Mouse (Mus musculus) layer of hippocampus, adult 8-10 months (tissue): Measurements from ENCODE around the gene Phlpp2. TPM values are rescaled to one million over a fixed set of nuclear protein-coding genes. Genes with fewer than 3 reads are reported as not detected.

Experiments
- DNase-seq, 2 experiments: peaks; one replicate each; pipeline ENCODE4 v3.0.0; 2022; ENCODE audit warnings: low spot score in 2 of 2
- total RNA-seq, 4 experiments: library from RNA; stranded (reverse); gene quantifications; 2 replicates each; pipeline ENCODE4 v1.2.4; 2022

Phlpp2 gene
- total RNA-seq, 4 experiments from 2014 or later = 24.8 to 36.5 (median 31.8) TPM

DNA sequence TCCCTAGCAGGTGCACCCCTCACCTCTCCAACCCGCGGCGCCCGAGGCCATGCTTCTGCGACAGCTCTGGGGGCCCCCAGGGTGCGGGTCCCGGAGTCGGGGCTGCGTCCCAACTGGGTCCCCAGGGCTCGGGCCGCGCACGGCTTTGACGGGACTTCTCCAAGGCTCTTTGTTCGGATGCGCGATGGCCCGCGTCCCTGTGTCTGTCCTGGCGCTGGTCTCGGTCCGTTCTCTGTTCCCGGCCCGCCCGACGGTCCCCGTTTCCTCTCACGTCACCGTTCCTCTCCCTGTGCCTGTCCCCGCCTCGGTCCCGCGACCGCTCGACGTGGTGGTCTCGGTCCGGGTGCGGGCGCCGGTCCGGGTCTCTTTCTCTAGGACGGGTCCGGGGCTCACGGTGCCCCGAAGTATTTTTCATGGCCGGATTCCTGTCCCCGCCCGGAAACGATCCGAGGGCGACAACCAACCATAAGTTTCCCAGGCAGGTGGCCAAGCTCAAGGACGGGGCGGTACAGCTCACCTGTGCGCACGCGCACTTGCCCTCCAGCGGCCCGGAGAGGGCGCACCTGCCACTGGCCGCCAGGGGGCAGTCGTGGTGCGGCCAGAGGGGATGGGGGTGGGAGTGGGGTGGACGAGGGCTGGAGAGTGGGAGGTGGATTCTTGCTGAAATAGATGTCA is 93.5 kb downstream of the Phlpp2 start, which contains the start of gene Marveld3:
TSS of gene Marveld3 (minus strand) at position 511 of the 675 bp plus-strand sequence.
- DNase-seq = no peak

DNA sequence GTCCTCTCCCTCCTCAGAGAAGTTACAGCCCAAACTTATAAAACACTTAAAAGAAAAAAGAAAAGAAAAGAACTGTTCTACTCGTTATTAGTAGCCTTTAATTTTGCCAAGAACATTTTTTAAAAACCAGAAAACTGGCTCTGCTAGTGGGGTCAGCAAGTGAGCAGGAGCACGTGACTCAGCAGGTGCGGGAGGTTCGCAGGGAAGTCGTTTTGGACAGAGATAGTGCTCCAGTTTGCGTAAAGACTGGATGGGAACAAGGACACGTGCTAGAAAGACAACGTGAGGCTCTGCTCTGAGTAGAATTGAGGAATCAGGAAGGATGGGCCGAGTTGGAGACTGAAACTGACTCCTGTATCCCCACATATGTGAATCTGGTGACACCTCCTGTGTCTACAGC is 94.6 kb downstream of the Phlpp2 start:
- no peak for DNase-seq

DNA sequence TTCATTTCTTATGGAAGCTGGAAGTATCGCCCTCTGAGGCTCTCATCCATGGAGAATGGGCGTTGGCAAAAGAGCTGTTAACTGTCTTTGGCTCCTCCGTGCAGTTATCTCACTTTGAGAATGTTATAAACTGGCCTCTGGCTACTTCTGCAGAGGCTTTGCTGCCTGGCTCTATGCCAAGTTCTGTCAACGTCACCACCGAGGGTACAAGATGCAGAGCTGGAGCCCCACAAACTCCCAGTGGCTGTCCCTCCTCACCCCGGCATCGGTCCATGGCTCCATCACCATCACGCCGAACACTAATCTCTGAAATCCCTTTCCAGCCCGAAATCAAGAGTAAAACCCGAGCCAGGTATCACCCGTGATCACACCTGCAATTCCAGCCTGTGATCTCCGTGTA is 95.1 kb downstream of the Phlpp2 start:
- no peak for DNase-seq

DNA sequence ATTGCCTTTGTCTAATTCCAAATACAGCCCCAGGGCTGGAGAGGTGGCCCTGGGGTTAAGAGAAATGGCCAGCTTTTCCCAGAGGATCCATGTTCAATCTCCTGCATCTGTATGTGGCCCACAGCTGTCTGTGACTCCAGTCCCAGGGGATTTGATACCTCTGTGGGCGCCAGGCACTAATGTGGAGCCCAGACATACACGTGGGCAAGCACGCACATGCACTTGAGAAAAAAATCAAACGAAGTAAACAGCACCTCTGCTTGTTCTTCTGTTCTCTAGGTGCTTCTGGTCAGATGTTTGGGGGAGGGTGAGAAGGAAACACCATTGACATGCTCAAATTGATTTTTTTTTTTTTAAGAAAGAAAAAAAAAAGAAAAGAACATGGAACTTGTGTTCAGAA is 95.8 kb downstream of the Phlpp2 start:
- no peak for DNase-seq

DNA sequence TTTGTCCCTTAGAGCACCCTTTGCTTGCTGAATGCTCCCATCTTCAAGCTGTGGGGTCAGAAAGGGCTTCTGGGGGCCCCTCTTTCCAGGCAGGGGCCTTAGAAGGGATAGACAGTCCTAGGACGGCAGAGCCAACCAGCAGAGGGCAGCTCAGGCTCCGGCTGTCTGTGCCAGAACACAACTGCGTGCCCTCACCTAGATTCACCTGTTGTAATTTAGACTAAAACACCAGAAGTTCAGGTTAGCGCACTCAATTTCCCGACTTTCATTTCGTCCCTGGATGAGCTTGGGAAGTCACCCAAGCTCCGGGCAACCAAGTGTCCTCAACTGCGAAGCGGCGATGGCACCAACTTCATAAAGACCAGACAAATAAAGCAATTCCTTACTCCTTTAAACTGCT is 100.5 kb downstream of the Phlpp2 start:
- DNase-seq = no peak

DNA sequence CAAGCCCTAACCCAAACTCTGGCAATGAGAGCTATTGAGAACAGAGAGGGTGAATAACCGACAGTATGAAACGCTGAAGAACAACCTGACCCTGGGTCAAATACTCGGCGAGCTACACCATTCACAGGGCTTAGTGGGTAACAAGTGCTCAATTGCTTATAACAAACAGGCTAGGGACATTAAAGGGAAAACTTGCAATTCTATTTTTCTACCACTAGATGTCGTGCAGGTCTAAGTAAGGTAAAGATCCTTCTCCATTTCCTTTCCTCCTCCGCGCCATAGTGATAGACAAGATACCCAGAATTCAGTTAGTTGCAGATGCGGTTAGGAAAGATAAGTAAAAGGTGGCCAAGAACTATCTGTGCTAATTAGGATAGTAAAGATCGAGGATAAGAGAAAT is 102.0 kb downstream of the Phlpp2 start:
- no peak for DNase-seq

DNA sequence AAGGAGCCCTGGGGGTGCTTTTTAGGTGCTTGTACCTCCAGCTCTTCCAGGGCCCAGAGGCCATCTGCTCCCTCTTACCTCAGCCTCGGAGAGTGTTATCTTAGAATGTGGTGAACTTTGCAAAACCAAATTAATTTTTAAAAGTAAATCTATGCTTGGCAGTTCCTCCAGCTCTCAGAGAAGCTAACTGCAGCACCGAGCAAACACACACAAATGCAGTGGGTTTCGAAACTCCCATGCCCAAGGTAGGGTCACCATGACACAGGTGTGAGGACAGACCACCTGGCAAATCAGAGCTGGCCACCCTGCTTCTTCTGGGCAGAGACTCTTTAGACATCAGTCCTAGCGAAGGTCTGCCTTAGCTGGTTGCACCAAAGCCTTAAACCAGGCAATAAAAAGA is 104.6 kb downstream of the Phlpp2 start:
- no peak for DNase-seq

DNA sequence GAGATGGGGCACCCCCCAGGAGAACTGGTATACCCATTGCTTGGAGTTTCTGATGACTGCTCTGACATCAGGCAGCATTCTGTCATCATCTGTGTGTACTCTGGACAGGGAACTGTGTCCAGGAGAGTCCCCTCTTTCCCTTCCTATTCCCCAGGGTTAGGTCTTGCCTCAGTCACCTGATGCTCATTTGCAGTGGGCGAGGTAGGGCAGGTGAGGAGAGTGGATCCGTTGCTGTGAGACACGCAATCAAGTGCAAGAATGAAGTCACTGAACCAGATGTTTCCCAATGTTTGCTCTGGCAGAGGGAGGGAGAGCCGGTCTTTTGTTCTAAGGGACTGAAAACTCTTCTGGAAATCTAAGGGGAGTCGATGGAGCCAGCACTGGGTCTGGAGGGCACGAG is 111.0 kb downstream of the Phlpp2 start:
- DNase-seq = no peak

DNA sequence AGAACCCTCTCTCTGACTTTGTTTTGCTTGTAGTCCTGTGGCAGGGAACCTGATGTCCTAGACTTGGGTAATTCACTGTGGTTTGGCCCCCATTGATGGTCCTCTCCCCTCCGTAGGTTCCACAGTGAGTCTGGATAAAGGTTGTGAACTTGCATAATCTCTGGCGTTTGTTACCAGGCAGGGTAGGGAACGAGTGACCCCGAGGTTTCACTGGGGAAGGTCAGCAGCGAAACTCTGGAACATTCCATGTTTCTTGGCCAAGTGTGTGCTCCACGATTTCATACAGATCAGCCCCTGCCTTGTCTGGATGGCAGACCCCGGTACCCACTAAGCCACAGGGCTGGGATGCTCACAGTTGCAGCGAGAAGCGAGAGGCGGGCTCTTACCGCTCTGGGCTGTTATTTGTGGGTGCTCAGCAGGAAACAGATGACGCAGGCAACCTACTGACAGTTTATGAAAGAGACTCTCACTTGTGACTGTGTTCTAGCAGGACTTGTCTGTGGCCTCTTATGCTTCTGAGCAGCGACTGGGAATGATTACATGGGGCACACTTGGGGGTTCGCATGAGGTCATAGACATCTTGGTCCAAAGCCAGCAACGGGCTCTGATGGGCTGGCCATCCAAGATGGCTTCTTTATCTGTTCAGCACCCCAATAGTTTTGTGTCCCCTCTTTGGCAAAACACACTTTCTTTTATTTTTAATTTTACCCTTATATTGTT is 114.2 kb downstream of the Phlpp2 start:
- DNase-seq = no peak

DNA sequence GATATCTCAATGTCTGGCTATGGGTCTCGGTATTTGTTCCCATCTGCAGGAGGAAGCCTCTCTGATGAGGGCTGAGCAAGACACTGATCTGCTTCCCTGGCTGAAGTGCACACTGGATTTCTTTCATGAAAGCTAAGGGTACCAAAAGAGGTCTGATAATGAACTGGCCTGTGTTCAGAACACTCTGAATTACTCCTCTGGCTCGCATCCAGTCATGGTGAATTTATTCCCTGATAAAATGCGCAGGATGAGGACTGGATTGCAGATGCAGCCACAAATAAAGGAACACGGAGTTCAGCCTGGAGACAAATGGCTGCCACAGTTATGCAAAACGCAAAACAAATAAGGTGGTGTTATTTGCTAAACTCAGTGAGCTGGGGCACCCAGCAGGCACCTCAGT is 115.6 kb downstream of the Phlpp2 start:
- peak in 1 of 2 experiments; percentile 38 for DNase-seq

DNA sequence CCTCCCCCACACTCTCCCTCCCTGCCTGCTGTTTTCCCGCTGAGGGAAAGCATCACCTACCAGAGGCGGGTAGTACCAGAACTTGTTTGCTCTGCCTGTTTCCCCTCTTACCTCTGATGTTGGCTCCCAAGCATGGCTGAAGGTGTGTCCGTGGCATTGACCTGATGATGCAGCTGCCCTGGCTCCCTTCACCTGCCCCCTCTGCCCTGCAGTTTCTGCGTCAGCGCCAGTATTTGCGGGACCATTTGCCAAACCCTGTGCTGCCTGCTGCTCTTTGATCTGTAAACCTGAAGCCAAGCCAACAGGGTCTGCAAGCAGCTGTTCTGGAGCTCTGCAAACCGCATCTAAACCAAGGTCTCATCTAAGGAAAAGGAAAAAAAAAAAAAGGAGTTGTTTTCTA is 118.0 kb downstream of the Phlpp2 start:
- DNase-seq = no peak

DNA sequence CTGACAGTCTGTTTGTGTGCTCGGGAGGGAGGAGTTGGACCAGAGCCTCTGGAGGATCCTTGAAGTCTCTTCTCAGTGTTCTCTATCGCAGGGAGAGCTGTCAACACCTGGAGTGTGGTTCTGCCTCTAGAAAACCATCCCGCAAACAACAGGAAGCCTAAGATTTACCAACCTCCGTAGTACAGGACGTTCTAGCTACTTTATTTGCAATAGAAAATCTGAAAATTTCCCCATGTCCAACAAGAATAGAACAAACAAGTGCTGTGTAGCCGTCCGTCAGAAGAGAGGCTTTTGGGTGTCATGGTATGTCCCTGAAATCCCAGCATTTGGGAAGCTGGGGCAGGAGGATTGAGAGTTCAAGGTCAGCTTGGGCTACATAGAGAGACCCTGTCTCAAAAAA is 119.4 kb downstream of the Phlpp2 start:
- no peak for DNase-seq

DNA sequence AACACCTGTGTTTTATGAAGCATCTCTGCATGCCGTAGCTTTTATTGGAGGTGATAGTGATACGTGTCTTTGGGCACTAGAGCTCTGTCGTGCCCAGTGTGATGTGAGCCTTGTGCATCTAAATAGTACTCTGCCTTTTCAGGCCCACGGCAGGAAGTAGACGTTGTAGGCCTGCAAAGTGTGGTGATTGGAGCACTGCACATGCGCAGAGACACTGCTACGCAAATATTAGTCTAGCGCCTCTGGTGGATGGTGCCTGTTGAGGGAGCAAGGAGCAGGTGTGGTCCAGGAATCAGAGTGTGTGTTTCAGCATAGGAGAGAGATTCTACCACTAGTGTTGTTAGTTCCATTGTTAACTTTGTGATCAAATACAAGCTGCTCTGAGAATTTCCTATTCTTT is 120.8 kb downstream of the Phlpp2 start:
- no peak for DNase-seq

DNA sequence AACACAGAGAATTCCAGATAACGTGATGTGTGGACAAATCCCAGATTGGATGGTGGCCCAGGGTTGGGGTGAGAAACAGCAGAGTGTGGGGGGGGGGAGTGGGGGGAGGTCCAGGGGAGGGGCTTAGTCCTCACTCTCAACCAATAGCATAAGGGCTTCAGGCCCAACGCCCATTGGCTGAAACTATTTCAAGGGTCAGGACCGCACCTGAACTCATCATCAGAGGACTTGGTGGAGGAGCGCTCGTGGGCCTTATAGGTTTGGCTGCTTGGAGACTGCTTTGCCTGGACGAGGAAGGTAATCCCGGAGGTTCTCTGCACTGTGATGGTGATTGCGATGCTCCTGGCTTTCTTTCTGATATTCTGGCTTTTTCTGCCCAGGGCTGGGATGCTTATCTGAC is 121.9 kb downstream of the Phlpp2 start, which contains the start of gene Tat:
TSS of gene Tat (plus strand) at position 214 of the 400 bp plus-strand sequence.
- no peak for DNase-seq

DNA sequence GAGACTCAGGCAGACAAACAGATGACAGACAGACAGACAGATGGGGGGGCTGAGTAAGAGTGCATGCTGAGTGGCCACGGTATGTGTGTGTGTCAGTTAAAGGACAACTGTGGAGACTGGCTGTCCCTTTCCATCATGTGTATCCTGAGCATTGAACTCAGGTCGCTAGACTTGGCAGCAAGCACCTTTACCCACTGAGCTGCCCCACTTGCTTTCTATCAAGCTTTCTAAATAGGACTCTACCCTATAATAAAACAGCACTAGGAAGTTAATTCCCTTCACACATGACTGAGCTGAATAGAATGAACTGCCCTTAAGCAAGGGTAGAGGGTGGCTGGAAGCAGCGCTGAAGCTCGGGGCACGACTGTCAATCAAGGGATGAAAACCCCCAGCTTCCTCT is 123.8 kb downstream of the Phlpp2 start:
- no peak for DNase-seq

DNA sequence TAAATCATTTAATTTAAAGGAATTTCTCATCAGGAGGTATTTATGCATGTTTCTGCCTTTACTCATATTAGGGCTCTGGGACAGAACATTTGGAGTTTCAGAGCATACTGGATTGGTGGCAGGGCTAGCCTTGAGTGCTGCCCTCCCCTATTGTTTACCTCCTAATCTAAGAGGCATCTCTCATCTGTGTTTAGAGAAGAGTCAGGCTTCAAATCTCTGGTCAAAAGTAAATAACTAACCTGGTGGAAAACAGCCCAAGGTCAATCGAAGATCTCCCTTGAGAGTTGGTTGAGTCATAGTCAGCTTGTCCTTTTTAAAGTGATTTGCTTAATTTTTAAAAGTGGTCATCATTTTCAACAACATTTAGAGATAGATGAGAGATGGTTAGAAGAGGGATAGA is 124.6 kb downstream of the Phlpp2 start:
- DNase-seq = no peak

Other genes with a start within 250 kb of the Phlpp2 start
- gene Ist1, start 175.3 kb upstream of the Phlpp2 start, total RNA-seq = 10 to 100 TPM; 81.9 to 94.4 (median 90.2) TPM
- gene Zfp821, start 163.0 kb upstream of the Phlpp2 start, total RNA-seq = 10 to 100 TPM; 38.5 to 44.4 (median 41.6) TPM
- gene Atxn1l, start 130.8 kb upstream of the Phlpp2 start, total RNA-seq = 10 to 100 TPM; 36.2 to 41.0 (median 39.6) TPM
- 100 to 1,000 TPM in 1 of 4 experiments, 10 to 100 TPM in 3; 79.6 to 103 (median 87.9) TPM for gene Ap1g1, start 90.0 kb upstream of the Phlpp2 start, total RNA-seq
- under 1 TPM in 2 of 4 experiments, not detected in 2; 0.20 to 0.25 TPM for gene Marveld3, start 93.7 kb downstream of the Phlpp2 start, total RNA-seq
- not detected for gene Tat, start 121.9 kb downstream of the Phlpp2 start, total RNA-seq
- under 1 TPM in 2 of 4 experiments, not detected in 2; 0.17 to 0.45 TPM for gene Chst4, start 171.2 kb downstream of the Phlpp2 start, total RNA-seq
- 10 to 100 TPM; 27.3 to 34.4 (median 29.6) TPM for gene Zfp612, start 211.2 kb downstream of the Phlpp2 start, total RNA-seq
- not detected for gene Gm21964, start 232.7 kb downstream of the Phlpp2 start, total RNA-seq
- not detected for gene Gm17720, start 234.2 kb downstream of the Phlpp2 start, total RNA-seq